Mouse (Mus musculus): ENCODE results near the gene Txlna. TPM values are rescaled to one million over a fixed set of nuclear protein-coding genes. Genes with fewer than 3 reads are reported as not detected.
A peak's percentile ranks its signal among the peaks of the same experiment; 100 is the strongest.

The Txlna gene
- 37.4 and 64.1 TPM in 2 replicates for polyA plus RNA-seq (2014; fragmentation: Nextera tagmentation; extraction: Ambion mirVana)

GRCm38 (mm10) chr4:129640638-129641467 is at the start of gene Txlna:
Txlna (minus strand) TSS chr4:129641065.
- peaks cover 49% of the 10 kb centered on the region for H3K36me3 ChIP-seq (ENCODE audit: control insufficient read depth, insufficient read depth, low read length)
- H3K9me3 ChIP-seq (ENCODE audit: control insufficient read depth, low read length), result no peaks in the 10 kb centered on the region
- peak within 1 kb of the TSS; percentile 69 for H3K9ac ChIP-seq (replicated peaks; ENCODE audit: low read length)
- peak; percentile 97 for ATAC-seq (ENCODE audit: low FRiP score, low TSS enrichment)
- H3K4me2 ChIP-seq (ENCODE audit: low read length), result peak within 1 kb of the TSS; percentile 90
- peak within 1 kb of the TSS; percentile 59 for H3K4me3 ChIP-seq (replicated peaks; ENCODE audit: low read depth, low read length)
- peaks cover 18% of the 10 kb centered on the region for H3K4me1 ChIP-seq (ENCODE audit: control insufficient read depth, insufficient read depth, low read length)
- under 1% methylated on average over 60 of the region's 60 CpGs for WGBS
- DNase-seq, result peak; percentile 99
- H3K27me3 ChIP-seq (ENCODE audit: control insufficient read depth, insufficient read depth, low read length), result no peaks in the 10 kb centered on the region
- peak within 1 kb of the TSS; percentile 92 for H3K27ac ChIP-seq (replicated peaks; ENCODE audit: low read depth, low read length)

DNA sequence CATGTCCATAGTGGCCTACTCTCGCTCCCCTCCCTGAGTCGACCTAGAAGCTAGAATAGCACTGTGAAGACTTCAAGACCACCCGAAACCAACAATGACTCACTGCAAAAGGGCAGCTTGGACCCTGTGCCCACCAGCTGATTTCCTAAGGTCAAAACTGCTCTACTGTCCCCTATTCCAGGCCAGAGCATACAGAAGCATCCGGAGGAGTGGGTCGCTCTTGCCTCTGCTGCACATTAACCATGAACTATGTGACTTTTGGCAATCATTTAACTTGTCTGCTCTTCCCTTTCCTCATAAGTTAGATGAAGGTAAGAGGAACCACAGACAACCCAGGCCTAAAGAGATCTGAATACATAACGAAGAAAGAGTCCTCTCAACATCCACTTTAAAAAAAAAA is 43.7 kb upstream of the Txlna start:
- Histone ChIP-seq H3K4me1 (ENCODE audit: control insufficient read depth, insufficient read depth, low read length) (no peaks in the 10 kb centered on the region), H3K4me3 (replicated peaks; ENCODE audit: low read depth, low read length) (no peak overlapping the region), H3K4me2 (ENCODE audit: low read length) (no peak overlapping the region), H3K36me3 (ENCODE audit: control insufficient read depth, insufficient read depth, low read length) (peaks cover 96% of the 10 kb centered on the region), H3K9me3 (ENCODE audit: control insufficient read depth, low read length) (no peaks in the 10 kb centered on the region), H3K9ac (replicated peaks; ENCODE audit: low read length) (no peak overlapping the region), H3K27me3 (ENCODE audit: control insufficient read depth, insufficient read depth, low read length) (no peaks in the 10 kb centered on the region), H3K27ac (replicated peaks; ENCODE audit: low read depth, low read length) (no peak overlapping the region)
- DNase-seq (no peak), ATAC-seq (ENCODE audit: low FRiP score, low TSS enrichment) (no peak)
- WGBS, result 92% methylated on average over 6 of the region's 6 CpGs

DNA sequence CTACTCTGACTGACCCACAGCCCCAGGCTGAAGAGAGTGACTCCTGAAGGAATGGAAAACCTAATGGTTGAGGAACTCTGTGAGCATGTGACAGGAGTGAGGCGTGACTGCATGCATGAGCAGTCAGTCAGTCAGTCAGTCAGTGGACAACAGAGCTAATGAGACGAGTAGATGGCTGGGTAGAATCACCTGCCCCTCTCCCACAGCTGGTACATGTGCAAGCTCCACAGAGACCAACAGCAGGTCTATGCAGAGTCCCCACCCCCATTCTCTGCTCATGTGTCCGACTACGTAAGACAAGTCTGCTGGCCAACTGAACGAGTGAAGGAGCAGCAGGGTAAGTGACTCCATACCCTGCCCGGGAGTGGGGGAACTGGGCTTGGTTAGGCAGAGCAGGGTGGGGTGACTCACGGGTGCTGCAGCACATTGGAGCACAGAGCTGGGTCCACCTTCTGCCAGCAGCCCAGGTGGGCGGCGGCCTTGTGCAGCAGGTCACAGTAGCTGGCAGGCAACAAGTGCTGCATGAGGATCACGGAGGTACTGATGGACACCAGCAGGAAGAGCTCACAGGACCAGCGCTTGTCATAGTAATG is 43.1 kb upstream of the Txlna start:
- Histone ChIP-seq H3K9ac (replicated peaks; ENCODE audit: low read length) (no peak overlapping the region), H3K4me3 (replicated peaks; ENCODE audit: low read depth, low read length) (no peak overlapping the region), H3K4me2 (ENCODE audit: low read length) (no peak overlapping the region), H3K9me3 (ENCODE audit: control insufficient read depth, low read length) (no peaks in the 10 kb centered on the region), H3K36me3 (ENCODE audit: control insufficient read depth, insufficient read depth, low read length) (peaks cover 94% of the 10 kb centered on the region), H3K27me3 (ENCODE audit: control insufficient read depth, insufficient read depth, low read length) (no peaks in the 10 kb centered on the region), H3K4me1 (ENCODE audit: control insufficient read depth, insufficient read depth, low read length) (no peaks in the 10 kb centered on the region), H3K27ac (replicated peaks; ENCODE audit: low read depth, low read length) (no peak overlapping the region)
- WGBS, result 86% methylated on average over 11 of the region's 11 CpGs
- ATAC-seq (ENCODE audit: low FRiP score, low TSS enrichment) (no peak), DNase-seq (no peak)

DNA sequence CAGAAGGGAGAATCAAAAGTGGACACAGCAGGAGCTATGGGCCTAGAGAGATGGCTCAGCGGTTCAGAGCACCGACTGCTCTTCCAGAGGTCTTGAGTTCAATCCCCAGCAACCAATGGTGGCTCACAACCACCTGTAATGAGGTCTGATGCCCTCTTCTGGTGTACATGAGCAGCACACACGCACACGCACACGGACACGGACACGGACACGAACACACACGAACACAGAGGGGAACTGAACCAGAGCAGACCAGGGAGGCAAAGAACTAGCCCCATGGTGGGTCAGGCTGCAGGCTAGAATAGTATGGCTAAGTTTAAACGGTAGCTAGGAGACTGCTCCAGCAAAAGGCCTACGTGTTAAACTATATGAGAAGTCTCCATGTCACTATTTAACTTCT is 41.0 kb upstream of the Txlna start:
- ATAC-seq (ENCODE audit: low FRiP score, low TSS enrichment), result no peak
- 97% methylated on average over 11 of the region's 11 CpGs for WGBS
- no peak overlapping the region for H3K4me2 ChIP-seq (ENCODE audit: low read length)
- no peaks in the 10 kb centered on the region for H3K4me1 ChIP-seq (ENCODE audit: control insufficient read depth, insufficient read depth, low read length)
- no peak overlapping the region for H3K4me3 ChIP-seq (replicated peaks; ENCODE audit: low read depth, low read length)
- peaks cover 96% of the 10 kb centered on the region for H3K36me3 ChIP-seq (ENCODE audit: control insufficient read depth, insufficient read depth, low read length)
- no peaks in the 10 kb centered on the region for H3K9me3 ChIP-seq (ENCODE audit: control insufficient read depth, low read length)
- no peaks in the 10 kb centered on the region for H3K27me3 ChIP-seq (ENCODE audit: control insufficient read depth, insufficient read depth, low read length)
- DNase-seq, result no peak
- H3K9ac ChIP-seq (replicated peaks; ENCODE audit: low read length), result no peak overlapping the region
- no peak overlapping the region for H3K27ac ChIP-seq (replicated peaks; ENCODE audit: low read depth, low read length)

- Histone ChIP-seq H3K27me3 (ENCODE audit: control insufficient read depth, insufficient read depth, low read length) (no peaks in the 10 kb centered on the region), H3K9ac (replicated peaks; ENCODE audit: low read length) (peak overlapping the region; percentile 90; the same call in 1 of the 2 replicates), H3K4me2 (ENCODE audit: low read length) (peak overlapping the region; percentile 97), H3K27ac (replicated peaks; ENCODE audit: low read depth, low read length) (peak overlapping the region; percentile 90), H3K4me1 (ENCODE audit: control insufficient read depth, insufficient read depth, low read length) (peaks cover 5% of the 10 kb centered on the region; the same call in 1 of the 2 replicates), H3K36me3 (ENCODE audit: control insufficient read depth, insufficient read depth, low read length) (peaks cover 28% of the 10 kb centered on the region), H3K9me3 (ENCODE audit: control insufficient read depth, low read length) (no peaks in the 10 kb centered on the region), H3K4me3 (replicated peaks; ENCODE audit: low read depth, low read length) (peak overlapping the region; percentile 81)
- DNase-seq (peak; percentile 2), ATAC-seq (ENCODE audit: low FRiP score, low TSS enrichment) (0 out of 2 replicates have a peak, but pooled peaks have one; percentile 46)
- 11% methylated on average over 10 of the region's 10 CpGs for WGBS
Observed at GRCm38 (mm10) chr4:129672878-129673449, 32.1 kb upstream of the Txlna start.

GRCm38 (mm10) chr4:129672083-129672877 is 31.4 kb upstream of the Txlna start, which contains the start of gene Kpna6:
Kpna6 (minus strand) TSS chr4:129672767.
- H3K9me3 ChIP-seq (ENCODE audit: control insufficient read depth, low read length), result no peaks in the 10 kb centered on the region
- H3K27ac ChIP-seq (replicated peaks; ENCODE audit: low read depth, low read length), result peak within 1 kb of the TSS; percentile 90
- H3K27me3 ChIP-seq (ENCODE audit: control insufficient read depth, insufficient read depth, low read length), result no peaks in the 10 kb centered on the region
- DNase-seq (peak; percentile 95), ATAC-seq (ENCODE audit: low FRiP score, low TSS enrichment) (peak; percentile 90)
- H3K9ac ChIP-seq (replicated peaks; ENCODE audit: low read length), result peak within 1 kb of the TSS; percentile 90
- peak within 1 kb of the TSS; percentile 97 for H3K4me2 ChIP-seq (ENCODE audit: low read length)
- H3K4me1 ChIP-seq (ENCODE audit: control insufficient read depth, insufficient read depth, low read length), result peaks cover 5% of the 10 kb centered on the region; the same call in 1 of the 2 replicates
- peaks cover 22% of the 10 kb centered on the region for H3K36me3 ChIP-seq (ENCODE audit: control insufficient read depth, insufficient read depth, low read length)
- WGBS, result under 1% methylated on average over 65 of the region's 65 CpGs
- H3K4me3 ChIP-seq (replicated peaks; ENCODE audit: low read depth, low read length), result peak within 1 kb of the TSS; percentile 81

DNA sequence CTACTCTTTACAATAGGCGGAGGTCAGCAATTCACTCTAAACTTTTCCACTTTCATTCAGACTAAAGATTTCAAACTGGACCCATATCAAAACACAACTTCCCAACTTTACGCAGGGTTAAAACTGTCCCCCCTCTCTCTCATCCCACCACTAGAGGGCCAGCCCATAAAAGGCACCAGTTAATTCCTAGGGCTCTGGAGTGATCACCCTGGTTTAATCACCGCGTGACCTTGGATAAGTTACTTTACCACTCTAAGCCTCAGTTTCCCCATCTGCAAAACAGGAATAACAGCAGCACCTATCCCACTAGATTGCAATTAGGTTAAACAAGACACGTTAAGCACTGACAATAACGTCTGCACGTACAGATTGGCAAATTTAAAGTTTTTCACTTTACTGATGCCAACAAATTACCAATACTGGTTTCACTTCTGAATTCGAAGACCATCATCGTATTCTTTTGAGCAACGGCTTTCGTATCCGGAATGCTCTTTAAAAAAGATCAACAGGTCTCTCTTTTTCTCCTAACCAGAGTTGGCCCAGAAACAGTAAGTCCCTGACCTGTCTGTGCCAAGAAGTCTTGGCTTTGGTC is 30.7 kb upstream of the Txlna start:
- peak overlapping the region; percentile 81 for H3K4me3 ChIP-seq (replicated peaks; ENCODE audit: low read depth, low read length)
- no peaks in the 10 kb centered on the region for H3K9me3 ChIP-seq (ENCODE audit: control insufficient read depth, low read length)
- peaks cover 18% of the 10 kb centered on the region for H3K36me3 ChIP-seq (ENCODE audit: control insufficient read depth, insufficient read depth, low read length)
- WGBS, result 6% methylated on average over 12 of the region's 12 CpGs
- H3K9ac ChIP-seq (replicated peaks; ENCODE audit: low read length), result peak overlapping the region; percentile 90
- H3K4me1 ChIP-seq (ENCODE audit: control insufficient read depth, insufficient read depth, low read length), result peaks cover 5% of the 10 kb centered on the region; the same call in 1 of the 2 replicates
- no peaks in the 10 kb centered on the region for H3K27me3 ChIP-seq (ENCODE audit: control insufficient read depth, insufficient read depth, low read length)
- peak overlapping the region; percentile 97 for H3K4me2 ChIP-seq (ENCODE audit: low read length)
- peak; percentile 78 for DNase-seq
- ATAC-seq (ENCODE audit: low FRiP score, low TSS enrichment), result 0 out of 2 replicates have a peak, but pooled peaks have one; percentile 55
- peak overlapping the region; percentile 90; the same call in 1 of the 2 replicates for H3K27ac ChIP-seq (replicated peaks; ENCODE audit: low read depth, low read length)
